Mouse (Mus musculus) kidney, postnatal 0 days (tissue): Measurements from ENCODE around the gene Dthd1. TPM values are rescaled to one million over a fixed set of nuclear protein-coding genes. Genes with fewer than 3 reads are reported as not detected.

Source experiments
- ATAC-seq: fragments of 200-750 bp; cut with Nextera tagmentation; replicated peaks from 2 replicates; pipeline ENCODE4 v1.8.0; 2017; ENCODE audit warnings: low read depth, moderate number of reproducible peaks, moderate TSS enrichment, moderate library complexity; ENCODE audit not compliant: low FRiP score
- DNase-seq: peaks from one replicate; pipeline ENCODE4 v3.0.0-alpha.2; 2016; ENCODE audit warnings: low spot score
- H3K27ac ChIP-seq: fragments of 300-500 bp; sonication (generic); 2 replicates; pipeline ENCODE4 v1.5.1; 2014; ENCODE audit warnings: mild to moderate bottlenecking
- H3K27me3 ChIP-seq: fragments of 300-500 bp; sonication (generic); 2 replicates; pipeline ENCODE4 v1.6.1; 2014; ENCODE audit warnings: low read length, mixed read lengths; ENCODE audit not compliant: insufficient read depth
- H3K36me3 ChIP-seq: fragments of 300-500 bp; sonication (generic); 2 replicates; pipeline ENCODE4 v1.6.1; 2014; ENCODE audit warnings: low read length, mixed read lengths; ENCODE audit not compliant: insufficient read depth
- H3K4me1 ChIP-seq: fragments of 300-500 bp; sonication (generic); replicated peaks from 2 replicates; pipeline ENCODE4 v1.6.1; 2014; ENCODE audit warnings: antibody characterized with exemption, low read length, mixed read lengths; ENCODE audit not compliant: insufficient read depth
- H3K4me2 ChIP-seq: fragments of 300-500 bp; sonication (generic); 2 replicates; pipeline ENCODE4 v1.6.1; 2014; ENCODE audit warnings: mild to moderate bottlenecking, low read length, moderate library complexity, mixed read lengths
- H3K4me3 ChIP-seq: fragments of 300-500 bp; sonication (generic); replicated peaks from 2 replicates; pipeline ENCODE4 v1.5.1; 2014; ENCODE audit warnings: low read depth, low read length
- H3K9ac ChIP-seq: fragments of 300-500 bp; sonication (generic); 2 replicates; pipeline ENCODE4 v1.6.1; 2014; ENCODE audit warnings: low read depth, low read length
- H3K9me3 ChIP-seq: fragments of 300-500 bp; sonication (generic); replicated peaks from 2 replicates; pipeline ENCODE4 v1.6.1; 2016; ENCODE audit warnings: low read length, inconsistent platforms, mixed read lengths
- CTCF ChIP-seq: IDR thresholded peaks from 2 replicates; pipeline ENCODE4 v1.5.1; 2016; ENCODE audit warnings: antibody characterized with exemption, low read depth, mild to moderate bottlenecking, moderate library complexity
- polyA plus RNA-seq: library from polyadenylated mRNA; unstranded; fragments of >200 nt; fragmentation: Nextera tagmentation; extraction: Ambion mirVana; gene quantifications from 2 replicates; pipeline ENCODE4 v1.2.1, GENCODE M21; 2015

Gene Dthd1
- polyA plus RNA-seq, 1 experiment from 2014 or later = not detected

GRCm38 (mm10) chr5:62924616-62925015 is 111.0 kb downstream of the Dthd1 start:
- DNase-seq (peak; percentile 72), ATAC-seq (no peak)
- Histone ChIP-seq H3K27me3 (no peaks in the 10 kb centered on the region), H3K4me1 (no peaks in the 10 kb centered on the region), H3K4me2 (no peak overlapping the region), H3K9ac (no peak overlapping the region), H3K27ac (no peak overlapping the region), H3K9me3 (no peaks in the 10 kb centered on the region), H3K4me3 (no peak overlapping the region), H3K36me3 (no peaks in the 10 kb centered on the region)
- no peak for TF ChIP-seq CTCF

Other genes with a start within 250 kb of the Dthd1 start
- gene Arap2, start 47.7 kb upstream of the Dthd1 start, polyA plus RNA-seq = 5.4 and 9.5 TPM in 2 replicates